Comparison of ENCODE assay signal across 8 mouse cellular contexts in genomic region chr7:19332709-19333352, GRCm38 (mm10). TPM values are rescaled to one million over a fixed set of nuclear protein-coding genes. Genes with fewer than 3 reads are reported as not detected.
DNase-seq lines count a peak whose midpoint lies in the region; ATAC-seq and TF ChIP-seq lines count a peak whose summit lies in the region.

No protein-coding gene starts in this region.

- peak overlapping the region; percentile 97 for H3K27ac ChIP-seq in gastrocnemius, adult 2 months
- peak overlapping the region; percentile 83 for H3K27ac ChIP-seq in hindbrain, embryonic 16.5 days (ENCODE audit: low read depth, low read length)
- peak overlapping the region; percentile 97 for H3K27ac ChIP-seq in left cerebral cortex, adult 2 months

- peak overlapping the region; percentile 89 for H3K4me3 ChIP-seq in gastrocnemius, adult 2 months
- H3K4me3 ChIP-seq in hindbrain, embryonic 16.5 days (ENCODE audit: low read length), result peak overlapping the region; percentile 76
- H3K4me3 ChIP-seq in left cerebral cortex, adult 2 months, result peak overlapping the region; percentile 50

- WGBS in hindbrain, embryonic 16.5 days, result under 1% methylated on average over 42 of the region's 52 CpGs

- H3K36me3 ChIP-seq in hindbrain, embryonic 16.5 days (ENCODE audit: control insufficient read depth, insufficient read depth, low read length), result no peaks in the 10 kb centered on the region

- H3K9me3 ChIP-seq in hindbrain, embryonic 16.5 days (ENCODE audit: control insufficient read depth, low read length), result no peaks in the 10 kb centered on the region

- no peak for TF ChIP-seq CTCF in gastrocnemius, adult 2 months (IDR thresholded peaks at IDR 0.05)
- no peak for TF ChIP-seq CTCF in left cerebral cortex, adult 2 months (IDR thresholded peaks at IDR 0.05)

- intact Hi-C loops in gastrocnemius, adult 2 months (cut with DNase I), result no loop called here
- intact Hi-C loops in left cerebral cortex, adult 2 months (cut with DNase I), result no loop called here

- H3K4me2 ChIP-seq in hindbrain, embryonic 16.5 days (ENCODE audit: low read length), result peak overlapping the region; percentile 93

- peak; percentile 75 for DNase-seq in T-cell, adult 2 months (ENCODE audit: low spot score)
- peak; percentile 76 to 78 for DNase-seq in cerebellum, postnatal 36 days
- peak; percentile 94 for DNase-seq in gastrocnemius, adult 2 months
- peak; percentile 88 for DNase-seq in left cerebral cortex, adult 2 months (ENCODE audit: extremely low spot score in 1 of 2, low spot score in 2 of 2)
- DNase-seq in lung, postnatal 36 days, result peak; percentile 82
- DNase-seq in right cerebral cortex, postnatal 10 days (ENCODE audit: low spot score in 2 of 2), result peak; percentile 90
- peak; percentile 76 for DNase-seq in urinary bladder, postnatal 14 days (ENCODE audit: low spot score)

- peak overlapping the region; percentile 95 for H3K9ac ChIP-seq in hindbrain, embryonic 16.5 days (ENCODE audit: low read depth, low read length)

- peak; percentile 73 for ATAC-seq in hindbrain, embryonic 16.5 days

- peaks cover 4% of the 10 kb centered on the region for H3K4me1 ChIP-seq in hindbrain, embryonic 16.5 days (ENCODE audit: control insufficient read depth, insufficient read depth, low read depth, low read length)

- no peaks in the 10 kb centered on the region for H3K27me3 ChIP-seq in hindbrain, embryonic 16.5 days (replicated peaks; ENCODE audit: control insufficient read depth, insufficient read depth, low read length)

RNA-seq across cellular contexts. Expression of gene Ercc1, which starts 11.7 kb away (rescaled TPM):
- 10 to 100 TPM; 28.1 to 30.4 TPM for total RNA-seq in gastrocnemius, adult 2 months (2021)
- 80.6 and 87.2 TPM in 2 replicates for polyA plus RNA-seq in hindbrain, embryonic 16.5 days (2015; fragmentation: Nextera tagmentation; extraction: Ambion mirVana)
- total RNA-seq in left cerebral cortex, adult 2 months (2021), result 10 to 100 TPM; 48.9 to 51.8 TPM

RNA-seq across cellular contexts. Expression of gene Fosb, which starts 23.0 kb away (rescaled TPM):
- under 1 TPM; 0.22 to 0.59 TPM for total RNA-seq in gastrocnemius, adult 2 months (2021)
- 0.06 and 0.10 TPM in 2 replicates for polyA plus RNA-seq in hindbrain, embryonic 16.5 days (2015; fragmentation: Nextera tagmentation; extraction: Ambion mirVana)
- total RNA-seq in left cerebral cortex, adult 2 months (2021), result 10 to 100 TPM; 27.0 to 59.5 TPM

RNA-seq across cellular contexts. Expression of gene Cd3eap, which starts 26.5 kb away (rescaled TPM):
- total RNA-seq in gastrocnemius, adult 2 months (2021), result 10 to 100 TPM; 11.4 to 11.5 TPM
- polyA plus RNA-seq in hindbrain, embryonic 16.5 days (2015; fragmentation: Nextera tagmentation; extraction: Ambion mirVana), result 23.1 and 23.6 TPM in 2 replicates
- total RNA-seq in left cerebral cortex, adult 2 months (2021), result 10 to 100 TPM; 17.0 to 17.8 TPM

RNA-seq across cellular contexts. Expression of gene Ppp1r13l, which starts 26.7 kb away (rescaled TPM):
- total RNA-seq in gastrocnemius, adult 2 months (2021), result 1 to 10 TPM; 2.1 to 4.9 TPM
- 1.5 and 1.9 TPM in 2 replicates for polyA plus RNA-seq in hindbrain, embryonic 16.5 days (2015; fragmentation: Nextera tagmentation; extraction: Ambion mirVana)
- total RNA-seq in left cerebral cortex, adult 2 months (2021), result 1 to 10 TPM; 7.7 to 7.8 TPM

RNA-seq across cellular contexts. Expression of gene Ercc2, which starts 49.0 kb away (rescaled TPM):
- total RNA-seq in gastrocnemius, adult 2 months (2021), result 10 to 100 TPM in 1 of 2 experiments, 1 to 10 TPM in 1; 8.5 to 10.7 TPM
- 22.6 and 25.1 TPM in 2 replicates for polyA plus RNA-seq in hindbrain, embryonic 16.5 days (2015; fragmentation: Nextera tagmentation; extraction: Ambion mirVana)
- 10 to 100 TPM; 37.2 TPM for total RNA-seq in left cerebral cortex, adult 2 months (2021)

Comparison
In these comparisons a context has a peak if more than half of its experiments do, and no peak if none do; other contexts are left out.
1. Peak in every context shown above with its lines: DNase-seq, ATAC-seq, H3K4me3 ChIP-seq and H3K27ac ChIP-seq.
2. RNA of gene Fosb, which starts 23.0 kb away (total RNA-seq): 27.0 to 59.5 TPM in left cerebral cortex, adult 2 months; 0.22 to 0.59 TPM in gastrocnemius, adult 2 months; every median in the first group is over 10 times any median in the second.